Mouse (Mus musculus) effector memory CD4-positive, alpha-beta T cell, adult 5 months (primary cell): ENCODE data around the gene Gzma. TPM values are rescaled to one million over a fixed set of nuclear protein-coding genes. Genes with fewer than 3 reads are reported as not detected.

ENCODE experiments used
- polyA plus RNA-seq: library from polyadenylated mRNA; unstranded; fragments of 100-300 nt; shearing (Covaris generic); gene quantifications from one replicate; pipeline ENCODE4 v1.2.1, GENCODE M21; 2017

Gzma gene
- polyA plus RNA-seq: 1.2 TPM

DNA sequence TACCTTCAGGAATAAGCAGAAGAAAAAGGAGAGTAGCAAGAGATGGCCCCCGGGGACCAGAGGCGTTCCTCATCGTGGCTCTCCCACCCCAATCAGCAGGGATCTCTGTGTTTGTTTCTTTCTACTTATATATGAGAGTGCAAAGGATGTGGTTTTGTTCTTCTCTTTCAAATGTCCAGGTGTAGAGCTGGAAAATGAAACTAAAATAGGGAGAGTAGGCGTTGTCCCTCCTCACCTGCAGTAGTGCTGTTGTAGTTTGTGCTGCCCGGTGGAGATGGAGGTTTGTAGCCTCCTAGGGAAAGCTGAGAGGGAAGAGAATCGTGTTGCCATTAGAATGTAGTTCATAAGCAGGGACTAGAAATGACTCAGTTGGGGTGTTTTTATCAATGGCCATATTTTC is at the start of gene Gzma:
Gzma (minus strand) TSS at position 103 of the 400 bp plus-strand sequence.

DNA sequence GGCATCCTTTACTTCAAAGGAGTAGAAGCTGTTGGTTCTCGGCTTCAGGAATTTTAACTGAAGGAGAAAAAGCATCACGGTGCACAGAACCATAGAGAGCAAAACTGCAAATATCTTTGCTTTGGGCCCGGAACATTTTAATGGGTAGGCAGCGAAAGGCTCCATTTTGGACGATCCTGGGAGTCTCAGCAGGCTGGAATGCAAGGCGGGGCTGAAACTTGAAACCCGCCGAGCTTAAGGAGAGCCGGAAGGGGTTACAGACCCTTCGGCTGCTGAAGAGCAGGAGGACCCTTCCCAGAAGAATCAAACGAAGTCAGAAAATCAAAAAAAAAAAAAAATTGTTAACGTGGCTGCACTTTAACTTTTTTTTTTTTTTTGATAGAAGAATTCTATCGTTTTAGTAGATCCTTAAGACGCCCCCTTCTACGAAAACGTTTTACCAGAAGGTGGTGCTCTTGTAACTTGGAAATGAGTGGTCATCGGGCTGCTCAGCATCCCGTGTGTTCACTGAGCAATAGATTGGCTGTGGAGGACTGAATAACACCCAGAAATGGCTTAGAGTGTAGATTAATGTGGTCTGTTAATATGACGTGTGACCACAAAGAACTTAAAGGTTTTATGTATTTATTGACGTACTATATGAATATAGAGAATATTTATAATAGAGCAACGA is 54.4 kb downstream of the Gzma start, which contains the start of gene Gpx8:
Gpx8 (minus strand) TSS at position 200 of the 673 bp plus-strand sequence.

Other genes starting within 250 kb of the Gzma start
- gene Mtrex, start 173.6 kb downstream of the Gzma start, polyA plus RNA-seq: 68.2 TPM
- gene Dhx29, start 173.5 kb downstream of the Gzma start, polyA plus RNA-seq: 20.8 TPM
- 2.2 TPM for gene Ccno, start 113.2 kb downstream of the Gzma start, polyA plus RNA-seq
- not detected for gene Mcidas, start 107.1 kb downstream of the Gzma start, polyA plus RNA-seq
- gene Cdc20b, start 65.9 kb downstream of the Gzma start, polyA plus RNA-seq: not detected
- gene Gpx8, start 54.6 kb downstream of the Gzma start, polyA plus RNA-seq: not detected
- 6.5 TPM for gene Esm1, start 108.7 kb upstream of the Gzma start, polyA plus RNA-seq
- gene Gzmk, start 124.9 kb upstream of the Gzma start, polyA plus RNA-seq: 16.8 TPM
- 0.06 TPM for gene BC067074, start 192.2 kb upstream of the Gzma start, polyA plus RNA-seq